Mouse (Mus musculus): ENCODE measurements around the gene Zbed5.
A peak's percentile ranks its signal among the peaks of the same experiment; 100 is the strongest.
"Not testable (repeated sequence)": the region's sequence is repeated elsewhere in the genome, so short reads cannot be mapped to it uniquely, and the experiment has no call there.

Gene Zbed5

DNA sequence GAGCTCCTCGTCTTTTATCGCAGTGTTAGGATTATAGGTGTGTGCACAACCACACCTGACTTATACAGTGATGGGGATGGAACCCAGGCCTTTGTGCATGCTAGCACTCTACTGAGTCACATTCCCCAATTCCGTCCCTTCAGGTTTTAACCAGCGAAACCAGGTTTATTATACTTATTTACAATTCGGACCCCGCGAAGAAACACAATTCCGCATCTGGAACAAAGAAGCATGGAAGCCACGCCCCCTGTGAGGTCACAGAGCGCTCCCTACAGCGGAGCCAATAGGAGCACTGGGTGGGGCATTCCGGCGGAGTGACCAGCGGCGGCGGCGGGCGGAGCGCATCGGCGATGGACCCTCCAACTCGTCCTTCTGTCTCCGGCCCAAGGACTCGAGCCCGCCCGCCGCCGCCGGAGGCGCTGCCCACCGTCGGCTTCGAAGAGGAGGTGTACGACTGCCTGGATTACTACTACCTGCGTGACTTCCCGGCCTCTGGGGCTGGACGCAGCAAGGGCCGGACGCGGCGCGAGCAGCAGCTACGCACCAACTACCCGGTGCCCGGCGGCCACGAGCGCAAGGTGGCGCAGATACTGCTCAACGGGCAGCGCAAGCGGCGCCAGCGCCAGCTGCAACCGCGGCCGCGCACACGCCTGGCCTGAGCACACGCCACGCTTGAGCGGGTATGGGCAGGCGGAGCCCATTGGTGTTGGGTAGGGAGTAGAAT, 12.9 kb downstream of the Zbed5 start, which contains the start of gene Nupr1l:
Gene Nupr1l, plus strand, starts transcription at position 299 of the 724 bp plus-strand sequence.
- peak; percentile 75 to 88 for DNase-seq (ENCODE audit: low spot score in 2 of 2)

DNA sequence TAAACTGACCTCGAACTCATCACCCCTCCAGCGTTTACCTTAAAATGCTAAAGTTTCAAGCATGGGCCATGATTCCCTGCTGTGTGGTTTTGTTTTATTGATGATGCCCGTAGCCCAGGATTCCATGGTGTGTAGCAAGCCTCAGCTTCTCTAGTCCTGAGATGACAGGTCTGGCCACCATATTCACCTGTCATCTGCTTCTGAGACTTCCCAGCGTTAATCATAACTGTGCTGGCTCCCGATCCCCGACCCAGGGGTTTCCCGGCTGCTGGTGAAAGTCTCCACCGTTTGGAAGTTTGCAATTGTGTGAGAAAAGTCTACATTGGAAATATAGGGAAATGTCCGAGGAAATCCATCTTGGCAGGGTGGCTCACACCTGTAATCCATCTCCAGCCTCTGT, 13.6 kb downstream of the Zbed5 start:
- DNase-seq (ENCODE audit: low spot score in 2 of 2), result no peak

DNA sequence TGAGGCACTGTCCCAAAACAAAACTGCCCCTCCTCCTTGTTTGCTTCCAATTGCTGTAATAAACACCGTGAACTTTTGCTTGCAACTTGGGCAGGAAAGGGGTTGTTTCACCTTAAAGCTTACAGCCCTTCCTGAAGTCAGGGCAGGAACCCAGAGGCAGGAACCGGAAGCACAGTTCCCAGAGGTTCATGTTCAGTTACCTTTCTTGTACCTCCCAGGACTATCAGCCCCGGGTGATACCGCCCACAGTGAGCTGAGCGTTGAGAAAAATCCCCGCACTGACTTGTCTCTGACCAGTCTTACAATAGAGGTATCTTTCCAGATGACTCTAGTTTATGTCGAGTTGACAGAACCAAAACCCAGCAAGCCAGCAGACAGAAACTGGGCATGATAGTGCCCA, 14.1 kb downstream of the Zbed5 start:
- no peak for DNase-seq (ENCODE audit: low spot score in 2 of 2)

DNA sequence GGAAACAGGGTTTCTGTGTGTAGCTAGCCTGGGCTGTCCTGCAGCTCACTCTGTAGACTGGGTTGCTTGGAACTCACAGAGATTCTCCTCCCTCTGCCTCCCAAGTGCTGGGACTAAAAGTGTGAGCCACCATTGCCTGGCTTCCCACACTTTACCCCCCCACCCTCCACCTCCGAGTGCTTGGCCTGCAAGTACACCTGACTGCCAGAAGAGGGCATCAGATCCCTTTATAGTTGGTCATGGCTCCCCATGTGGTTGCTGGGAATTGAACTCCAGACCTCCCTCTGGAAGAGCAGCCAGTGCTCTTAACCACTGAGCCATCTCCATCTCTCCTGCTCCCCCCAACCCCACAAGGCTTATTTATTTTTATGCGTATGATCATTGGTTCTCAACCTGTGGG, 18.5 kb downstream of the Zbed5 start:
- peak in 1 of 2 experiments; percentile 12 for DNase-seq (ENCODE audit: low spot score in 2 of 2)

DNA sequence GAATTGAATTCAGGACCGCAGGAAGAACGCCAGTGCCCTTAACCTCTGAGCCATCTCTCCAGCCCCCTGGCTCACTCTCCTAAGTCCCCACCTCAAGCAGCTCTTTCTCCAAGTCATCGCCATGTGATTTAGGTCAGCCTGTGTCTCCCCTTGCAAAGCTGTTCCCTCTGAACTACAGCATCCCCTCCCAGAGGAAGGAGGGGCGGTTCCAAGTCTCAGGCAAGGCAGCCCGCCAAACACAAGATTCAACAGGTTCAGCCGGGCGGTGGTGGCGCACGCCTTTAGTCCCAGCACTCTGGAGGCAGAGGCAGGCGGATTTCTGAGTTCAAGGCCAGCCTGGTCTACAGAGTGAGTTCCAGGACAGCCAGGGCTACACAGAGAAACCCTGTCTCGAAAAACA, 20.0 kb downstream of the Zbed5 start:
- DNase-seq (ENCODE audit: low spot score in 2 of 2), result not testable (repeated sequence)

DNA sequence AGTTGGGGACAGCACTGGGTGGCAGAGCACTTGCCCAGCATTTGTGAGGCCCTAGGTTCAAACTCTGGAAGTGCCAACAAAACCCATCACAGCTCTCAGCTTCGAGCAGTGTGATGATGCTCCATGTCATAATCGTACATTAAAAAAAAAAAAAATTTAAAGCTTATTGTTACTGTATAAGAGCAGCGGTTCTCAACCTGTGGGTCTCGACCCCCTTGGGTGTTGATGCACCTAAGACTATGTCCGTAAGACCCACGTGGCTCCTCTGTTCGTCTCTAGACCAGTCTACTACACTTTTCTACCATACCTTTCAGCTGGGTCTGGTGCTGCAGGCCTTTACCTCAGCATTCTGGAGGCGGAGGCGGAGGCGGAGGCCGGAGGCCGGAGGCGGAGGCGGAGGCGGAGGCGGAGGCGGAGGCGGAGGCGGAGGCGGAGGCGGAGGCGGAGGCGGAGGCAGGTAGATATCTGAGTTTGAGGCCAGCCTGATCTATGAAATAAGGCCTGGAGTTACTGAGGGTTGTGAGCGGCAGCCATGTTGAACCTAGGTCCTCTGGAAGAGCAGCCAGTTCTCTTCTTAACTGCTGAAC, 22.6 kb downstream of the Zbed5 start:
- DNase-seq (ENCODE audit: low spot score in 2 of 2), result no peak

DNA sequence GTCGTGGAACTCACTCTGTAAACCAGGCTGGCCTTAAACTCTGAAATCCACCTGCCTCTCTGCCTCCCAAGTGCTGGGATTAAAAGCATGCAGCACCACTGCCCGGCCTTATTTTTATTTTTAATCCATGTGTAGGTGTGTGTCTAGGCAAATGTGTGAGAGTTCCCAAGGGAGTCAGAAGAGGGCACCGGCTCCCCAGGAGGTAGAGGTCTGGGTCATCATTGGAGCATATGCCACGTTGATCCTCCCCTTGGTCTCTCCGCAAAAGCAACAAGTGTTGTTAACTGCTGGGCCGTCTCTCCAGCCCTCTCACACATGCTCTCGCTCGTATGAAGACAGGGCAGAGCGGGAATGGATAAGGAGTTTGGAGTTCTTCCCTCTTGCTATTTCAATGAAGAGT, 23.2 kb downstream of the Zbed5 start:
- no peak for DNase-seq (ENCODE audit: low spot score in 2 of 2)

DNA sequence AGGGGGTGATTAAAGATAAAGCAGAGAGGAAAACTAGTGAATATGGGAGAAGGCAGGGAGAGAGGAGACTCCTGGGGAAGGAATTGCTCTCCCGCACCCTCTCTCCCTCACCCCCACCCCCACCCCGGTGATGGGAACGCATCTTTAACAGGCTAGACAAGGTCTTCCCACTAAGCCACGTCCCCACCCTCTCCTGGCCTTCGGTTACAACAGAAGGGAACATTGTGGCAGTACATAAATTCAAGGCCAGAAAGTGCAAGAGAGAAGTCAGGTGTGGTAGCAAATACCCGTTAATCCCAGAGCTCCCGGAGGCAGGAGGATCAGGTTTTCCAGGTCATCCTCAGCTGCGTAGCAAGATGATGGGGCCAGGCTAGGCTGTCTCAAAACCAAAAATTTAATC, 23.8 kb downstream of the Zbed5 start:
- DNase-seq (ENCODE audit: low spot score in 2 of 2), result no peak

DNA sequence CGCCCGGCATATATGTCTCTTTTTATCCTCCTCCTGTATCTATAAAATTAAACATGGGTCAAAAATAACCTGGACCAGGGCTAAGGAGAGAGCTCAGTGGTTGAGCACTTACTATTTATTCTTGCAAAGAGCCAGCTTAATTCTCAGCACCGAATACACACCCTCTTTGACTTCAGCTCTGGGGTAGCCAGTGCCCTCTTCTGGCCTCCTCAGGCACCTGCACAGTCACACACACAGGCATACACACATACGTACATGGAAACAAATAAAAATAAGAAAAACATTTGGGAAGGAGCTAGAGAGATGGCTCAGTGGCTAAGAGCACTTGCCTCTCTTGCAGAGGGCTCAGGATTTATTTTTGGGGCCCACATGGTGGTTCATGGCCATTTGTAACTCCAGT, 26.4 kb downstream of the Zbed5 start:
- no peak for DNase-seq (ENCODE audit: low spot score in 2 of 2)

DNA sequence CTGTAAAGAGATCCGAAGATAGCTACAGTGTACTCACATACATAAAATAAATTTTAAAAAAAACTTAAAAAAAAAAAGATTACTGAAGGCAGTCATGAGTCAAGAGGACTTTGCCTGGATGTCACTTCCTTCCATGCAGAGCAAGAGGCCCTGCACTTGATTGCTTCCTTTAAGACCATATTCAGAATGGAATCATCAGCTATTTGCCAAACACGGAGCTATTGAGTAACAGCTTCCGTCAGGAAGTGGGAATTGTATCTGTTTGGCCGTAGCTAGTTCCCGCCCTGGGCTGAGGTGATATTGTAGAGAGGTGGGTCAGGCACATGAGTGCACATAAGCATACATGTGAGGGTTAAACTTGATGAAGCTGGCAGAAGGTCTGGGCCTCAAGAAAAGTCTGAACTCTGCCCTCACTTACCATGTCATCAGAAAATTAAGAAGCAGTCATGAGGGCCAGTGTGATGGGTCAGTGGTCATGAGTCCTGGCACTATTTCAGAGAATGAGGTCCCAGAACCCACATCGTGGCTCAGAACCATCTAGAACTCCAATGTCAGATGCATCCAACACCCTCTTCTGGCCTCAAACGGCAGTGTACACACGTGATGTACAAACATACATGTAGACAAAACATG, 29.4 kb downstream of the Zbed5 start:
- DNase-seq (ENCODE audit: low spot score in 2 of 2), result no peak

DNA sequence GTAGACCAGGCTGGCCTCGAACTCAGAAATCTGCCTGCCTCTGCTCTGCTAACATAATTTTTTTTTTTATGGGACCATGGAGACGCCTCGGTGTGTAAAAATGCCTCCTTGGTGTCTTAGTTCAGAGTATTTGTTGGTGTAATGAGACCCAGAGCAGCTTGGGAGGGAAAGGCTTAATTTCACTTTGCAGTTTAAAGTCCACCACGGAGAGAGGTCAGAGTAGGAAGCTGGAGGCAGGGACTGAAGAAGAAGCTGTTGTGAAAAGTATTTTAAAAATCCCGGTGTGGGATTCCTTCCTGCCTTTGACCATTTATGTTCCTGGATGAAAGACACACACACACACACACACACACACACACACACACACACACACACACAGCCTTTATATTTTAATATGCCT, 30.4 kb downstream of the Zbed5 start:
- no peak for DNase-seq (ENCODE audit: low spot score in 2 of 2)

DNA sequence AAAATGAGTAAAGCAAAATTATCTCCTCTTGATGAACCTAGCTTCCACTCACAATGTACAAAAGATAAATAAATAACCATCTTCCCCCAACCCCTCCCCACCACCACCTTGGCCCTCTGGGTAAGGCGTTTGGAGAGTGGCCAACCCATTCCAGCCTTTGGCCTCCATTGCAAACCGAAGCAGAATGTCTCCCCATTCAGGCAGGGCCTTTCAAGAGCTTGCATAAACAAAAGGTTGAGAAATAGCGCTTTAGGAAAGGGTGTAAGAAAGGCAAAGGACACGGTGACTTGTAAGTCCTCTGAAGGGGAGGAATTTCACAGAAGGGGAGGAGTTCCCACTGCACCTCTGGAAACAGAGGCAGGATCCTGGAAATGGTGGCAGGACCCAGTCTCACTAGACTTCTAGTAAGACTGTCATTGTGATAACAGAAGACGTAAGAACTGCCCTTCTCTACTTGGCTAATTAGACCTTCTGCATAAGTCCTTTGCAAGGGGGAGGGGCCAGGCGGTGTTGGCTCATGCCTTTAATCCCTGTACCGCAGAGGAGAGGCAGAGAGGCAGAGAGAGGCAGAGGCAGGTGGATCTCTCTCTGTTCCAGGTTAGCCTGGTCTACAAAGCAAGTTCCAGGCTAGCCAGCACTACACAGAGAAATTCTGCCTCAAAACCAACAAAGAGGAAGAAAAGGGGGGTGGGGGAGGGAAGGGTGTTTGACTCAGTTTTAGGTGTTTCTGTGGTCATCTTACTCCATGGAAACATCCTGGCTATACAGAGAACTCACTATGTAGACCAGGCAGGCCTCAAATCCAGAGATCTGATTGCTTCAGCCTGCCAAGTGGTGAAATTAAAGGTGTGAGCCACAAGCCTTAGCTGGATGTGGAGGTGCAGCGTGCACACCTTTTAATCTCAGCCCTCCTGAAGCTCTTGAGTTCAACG, 34.7 kb downstream of the Zbed5 start:
- DNase-seq (ENCODE audit: low spot score in 2 of 2), result no peak

DNA sequence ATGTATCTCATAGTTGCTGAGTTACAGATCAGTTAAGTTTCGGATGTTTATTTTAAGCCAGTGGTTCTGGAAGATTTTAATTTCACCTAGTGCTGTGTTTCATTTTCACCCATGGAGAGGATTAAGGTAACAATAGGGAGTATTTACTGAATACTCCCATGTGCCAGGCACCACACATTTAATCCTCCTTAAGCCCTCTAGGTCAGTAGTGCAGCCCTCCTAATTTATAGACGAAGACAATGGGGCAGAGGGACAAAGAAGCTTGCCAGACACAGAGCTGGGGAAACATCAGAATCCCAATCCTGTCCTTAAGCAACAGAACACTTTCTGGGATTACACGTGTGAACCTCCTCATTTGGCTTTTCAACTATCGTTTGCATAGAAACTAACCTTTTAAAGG, 41.4 kb downstream of the Zbed5 start:
- no peak for DNase-seq (ENCODE audit: low spot score in 2 of 2)

DNA sequence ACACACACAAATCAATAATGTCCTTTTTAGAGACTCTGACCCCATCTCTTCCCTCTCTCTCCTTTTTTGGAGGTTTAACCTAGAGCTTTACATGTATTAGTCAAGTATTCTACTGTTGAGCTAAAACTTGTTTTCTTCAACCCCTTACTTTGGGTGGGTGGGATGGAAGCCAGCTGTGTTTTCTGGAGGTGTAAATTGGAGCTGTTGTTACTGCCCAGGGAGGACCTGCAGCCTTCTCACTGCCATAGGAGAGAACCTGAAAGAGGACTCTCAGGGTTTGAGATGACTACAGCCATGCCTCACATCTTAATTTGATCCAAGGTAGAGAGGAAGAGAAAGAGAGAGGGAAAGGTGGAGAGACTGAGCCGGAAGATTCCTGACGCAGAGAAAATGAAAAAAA, 44.8 kb downstream of the Zbed5 start:
- DNase-seq (ENCODE audit: low spot score in 2 of 2), result no peak

DNA sequence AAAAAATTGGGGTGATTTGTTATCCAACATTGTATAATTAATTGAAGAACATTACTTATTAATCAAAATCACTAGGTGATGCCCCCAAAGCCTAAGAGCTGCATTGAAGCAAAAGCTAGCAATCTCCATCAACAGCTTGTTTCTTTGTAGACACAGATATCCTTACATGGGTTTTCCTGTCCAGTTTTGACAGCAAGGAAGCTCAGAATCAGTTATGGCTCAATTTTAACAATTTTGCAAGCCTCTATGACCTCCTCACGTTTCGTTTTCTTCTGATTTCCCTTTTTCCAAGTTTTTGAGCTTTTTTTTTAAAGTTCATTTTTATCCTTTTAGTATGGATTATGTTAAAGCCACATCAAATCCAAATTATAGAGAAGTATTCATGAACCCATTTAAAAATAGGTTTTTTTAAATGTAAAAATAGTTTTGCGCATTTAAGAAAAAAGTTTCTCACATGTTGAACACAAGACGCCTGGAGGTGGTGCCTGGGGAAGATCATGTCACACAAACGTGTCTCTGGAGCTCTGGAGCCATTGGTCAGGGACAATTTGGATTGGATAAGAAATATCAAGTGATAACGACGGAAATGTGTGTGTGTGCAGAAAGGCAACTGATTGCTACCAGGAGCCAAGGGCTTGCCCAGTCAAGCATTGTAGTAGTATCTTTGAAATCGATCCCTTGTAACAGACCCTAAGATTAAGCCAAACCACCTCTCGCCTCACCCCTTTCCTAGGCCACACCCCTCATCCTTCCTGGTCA, 45.4 kb downstream of the Zbed5 start:
- DNase-seq (ENCODE audit: low spot score in 2 of 2), result no peak

DNA sequence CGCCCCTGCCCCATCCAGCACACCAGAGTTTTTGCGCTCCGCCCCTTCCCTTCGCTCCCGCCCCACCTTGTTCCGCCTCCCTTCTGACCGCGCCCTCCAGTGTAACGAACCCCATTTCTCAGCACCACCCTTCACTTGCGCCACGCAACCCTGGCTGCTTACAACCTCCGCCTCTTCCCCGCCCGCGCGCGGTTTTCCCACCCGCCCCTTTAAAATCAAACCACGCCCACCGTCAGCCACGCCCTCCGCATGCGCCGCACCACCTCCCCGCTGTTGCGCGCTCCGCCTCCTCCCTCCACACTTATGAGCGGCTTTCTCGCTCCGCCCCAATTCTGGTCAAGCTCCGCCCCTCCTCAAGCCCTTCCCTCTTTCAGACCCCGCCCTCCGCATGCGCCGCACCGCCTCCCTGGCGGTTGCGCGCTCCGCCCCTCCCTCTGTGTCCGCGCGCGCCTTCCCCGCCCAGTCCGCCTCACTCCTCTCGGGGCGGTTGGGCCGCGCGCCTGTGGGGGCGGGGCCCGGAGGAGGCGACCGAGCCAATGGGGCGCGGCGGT, 46.0 kb downstream of the Zbed5 start, which contains the start of gene Vkorc1l1:
Gene Vkorc1l1, plus strand, starts transcription at position 476 of the 551 bp plus-strand sequence.
- DNase-seq (ENCODE audit: low spot score in 2 of 2), result peak; percentile 95 to 98

DNA sequence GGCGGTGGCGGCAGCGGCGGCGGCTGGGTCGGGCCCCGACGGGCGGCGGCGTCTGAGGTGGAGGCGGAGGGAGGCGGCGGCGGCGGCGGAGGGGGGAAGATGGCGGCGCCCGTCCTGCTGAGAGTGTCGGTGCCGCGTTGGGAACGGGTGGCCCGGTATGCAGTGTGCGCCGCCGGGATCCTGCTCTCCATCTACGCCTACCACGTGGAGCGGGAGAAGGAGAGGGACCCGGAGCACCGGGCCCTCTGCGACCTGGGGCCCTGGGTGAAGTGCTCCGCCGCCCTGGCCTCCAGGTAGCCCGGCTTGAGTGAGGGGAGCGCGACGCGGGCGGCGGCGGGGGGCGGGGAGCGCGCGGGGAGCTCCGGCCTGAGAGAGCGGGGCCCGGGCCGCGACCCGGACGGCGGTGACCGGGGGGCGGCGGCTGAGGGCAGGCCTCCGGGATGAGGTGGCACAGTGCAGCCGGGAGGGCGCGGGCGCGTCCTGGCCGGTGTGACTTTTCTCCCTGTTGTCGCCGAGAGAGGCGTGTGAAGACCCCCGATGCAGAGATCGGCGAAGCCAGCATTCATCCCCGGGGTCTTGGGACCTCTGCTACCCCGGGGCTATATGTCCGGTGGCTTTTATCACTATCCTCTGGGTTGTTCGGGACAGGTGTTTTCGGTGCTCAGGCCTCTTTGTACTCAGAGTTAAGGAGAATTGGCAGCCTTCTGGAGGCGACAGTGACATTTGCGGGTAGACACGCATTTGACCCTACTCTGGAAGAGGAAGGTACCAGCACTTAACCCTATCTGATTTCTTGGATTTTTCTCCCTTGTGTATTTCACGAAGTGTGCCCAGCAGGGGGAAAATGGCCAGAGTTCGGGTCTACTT, 46.8 kb downstream of the Zbed5 start:
- DNase-seq (ENCODE audit: low spot score in 2 of 2), result peak in 1 of 2 experiments; percentile 32

DNA sequence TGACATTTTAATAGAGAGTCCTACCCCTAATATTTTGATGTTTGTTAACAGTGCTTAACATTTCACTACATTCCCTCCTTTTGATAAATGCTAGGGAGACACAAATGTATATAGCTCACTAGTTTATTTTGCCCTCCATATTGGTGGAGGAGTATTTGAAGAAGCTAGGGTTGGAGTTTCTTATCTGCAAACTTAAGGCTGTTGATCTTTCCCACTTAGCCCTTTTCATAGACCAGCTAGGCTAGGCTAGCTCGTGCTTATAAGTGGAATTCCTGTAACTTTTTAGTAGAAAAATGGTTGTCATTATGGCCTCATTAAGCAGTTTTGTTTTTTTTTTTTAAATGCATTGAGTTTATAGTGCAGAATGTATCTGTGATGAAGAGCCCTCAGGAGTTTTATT, 47.9 kb downstream of the Zbed5 start:
- no peak for DNase-seq (ENCODE audit: low spot score in 2 of 2)

DNA sequence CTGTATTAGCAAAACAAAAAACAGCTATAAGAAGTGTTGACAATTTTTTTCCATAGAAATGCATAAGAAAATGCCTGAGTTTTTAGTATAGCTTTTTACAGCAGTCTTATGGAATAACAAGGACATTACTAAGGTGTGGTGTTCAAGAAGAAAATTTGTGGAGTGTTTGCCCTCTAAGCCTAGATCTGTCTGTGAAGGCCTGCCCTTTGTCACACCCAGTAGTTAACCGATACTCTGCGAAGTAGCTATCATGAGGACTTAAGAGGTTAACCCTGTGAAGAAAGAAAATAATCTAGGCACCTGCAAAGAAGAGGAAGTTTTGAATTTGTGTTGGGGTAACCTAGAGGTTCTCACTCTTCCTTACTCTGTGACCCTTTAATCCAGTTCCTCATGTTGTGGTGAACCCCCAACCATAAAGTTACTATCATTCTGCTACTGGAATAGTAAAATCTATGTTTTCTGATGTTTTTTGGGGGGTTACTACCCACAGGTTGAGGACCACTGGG, 52.1 kb downstream of the Zbed5 start:
- no peak for DNase-seq (ENCODE audit: low spot score in 2 of 2)

DNA sequence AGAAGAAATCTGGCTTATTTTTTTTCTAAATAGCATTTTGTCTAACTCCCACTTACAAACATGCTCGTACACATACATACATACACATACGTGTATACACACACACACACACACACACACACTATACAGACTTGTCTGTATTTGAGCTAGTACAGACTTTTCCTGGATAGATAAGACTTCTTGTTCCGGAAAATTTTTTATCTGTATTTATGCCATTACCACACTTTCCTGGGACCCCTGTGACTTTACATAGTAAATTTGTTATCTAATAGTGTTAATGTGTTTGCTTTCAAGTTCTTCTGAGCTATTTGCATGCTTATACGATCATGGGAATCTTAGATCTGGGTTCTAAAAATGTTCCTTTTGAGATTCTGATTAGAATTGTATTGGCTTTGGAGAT, 56.6 kb downstream of the Zbed5 start:
- DNase-seq (ENCODE audit: low spot score in 2 of 2), result no peak

All from cerebellum, postnatal 4 days (tissue).